Mouse (Mus musculus) ES-E14 (cell line): ENCODE data around the gene Pdia2.

Source experiments
- CHD2 ChIP-seq: IDR thresholded peaks from 2 replicates; pipeline ENCODE4 v1.6.1; 2014; ENCODE audit warnings: mild to moderate bottlenecking, low read depth, low read length, inconsistent platforms
- HCFC1 ChIP-seq: IDR thresholded peaks from 2 replicates; pipeline ENCODE4 v1.6.1; 2012; ENCODE audit warnings: low read length, inconsistent platforms, borderline replicate concordance; ENCODE audit not compliant: insufficient read depth
- MAFK ChIP-seq: IDR thresholded peaks from 2 replicates; pipeline ENCODE4 v1.6.1; 2014; ENCODE audit warnings: mild to moderate bottlenecking, low read depth, low read length, inconsistent platforms; ENCODE audit not compliant: insufficient read depth
- ZC3H11A ChIP-seq: IDR thresholded peaks from 2 replicates; pipeline ENCODE4 v1.6.1; 2012; ENCODE audit warnings: low read depth, mild to moderate bottlenecking, inconsistent platforms, low read length, borderline replicate concordance
- ZNF384 ChIP-seq: IDR thresholded peaks from 2 replicates; pipeline ENCODE4 v1.6.1; 2012; ENCODE audit warnings: low read depth, low read length, inconsistent platforms

DNA sequence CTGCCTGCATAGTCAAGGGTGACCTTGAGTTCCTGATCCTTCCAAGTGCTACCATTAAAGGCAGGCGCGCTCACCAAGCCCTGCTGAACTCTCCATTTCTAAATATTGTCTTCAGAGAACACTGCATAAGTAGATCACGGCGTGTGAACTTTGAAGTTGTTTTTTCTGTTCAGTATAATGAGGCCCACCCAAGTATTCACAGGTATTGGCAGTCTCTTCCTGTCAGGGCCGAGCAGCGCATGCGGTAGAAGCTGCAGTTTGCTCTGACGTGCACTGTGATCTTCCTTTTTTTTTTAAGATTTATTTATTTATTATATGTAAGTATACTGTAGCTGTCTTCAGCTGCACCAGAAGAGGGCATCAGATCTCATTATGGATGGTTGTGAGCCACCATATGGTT lies 35.5 kb upstream of the Pdia2 start:
- TF ChIP-seq CHD2 (no peak), ZNF384 (no peak), ZC3H11A (no peak), MAFK (no peak), HCFC1 (no peak)
